ENCODE assay signal across 30 mouse cellular contexts in the genomic region with DNA sequence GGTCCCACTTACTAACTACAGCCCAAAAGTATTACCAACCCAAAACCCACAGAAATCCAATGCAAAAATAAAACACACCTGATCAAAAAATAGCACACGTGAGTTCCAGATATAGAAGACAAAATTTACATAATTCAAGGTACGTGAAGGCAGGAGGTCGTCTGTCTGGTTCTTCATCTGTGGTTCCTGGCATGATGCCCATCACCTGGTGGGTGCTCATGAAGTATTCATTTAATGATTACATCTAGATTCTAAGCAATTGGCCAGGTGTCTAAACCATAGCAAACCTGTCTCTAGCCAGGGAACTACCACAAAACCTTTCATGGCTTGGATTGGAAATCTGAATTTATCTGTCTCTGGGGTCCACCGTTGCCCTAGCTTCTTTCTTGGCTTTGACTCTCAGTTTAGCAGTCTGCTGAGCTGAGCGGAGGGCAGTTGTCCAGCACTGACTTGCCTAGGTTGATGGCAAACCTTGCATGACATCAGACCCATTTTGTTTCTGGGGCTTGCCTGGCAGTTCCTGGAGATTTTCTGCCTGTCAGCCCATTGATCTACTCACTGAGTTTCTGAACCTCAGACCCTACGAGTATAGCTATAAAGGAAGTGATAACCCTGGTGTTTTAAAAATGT.
DNase-seq lines count a peak whose midpoint lies in the region; ATAC-seq and TF ChIP-seq lines count a peak whose summit lies in the region.
"Had no signal": no experiment of that assay in that cellular context is flagged by ENCODE, and none has a peak within 500 bp of the region (broad histone marks: within the 10 kb centered on the region; RNA-seq: fewer than 3 reads in every experiment).

No protein-coding gene starts in this region.

- no peak for TF ChIP-seq CTCF in midbrain, postnatal 0 days (IDR thresholded peaks at IDR 0.05)
- TF ChIP-seq CTCF in brain, embryonic 14.5 days (IDR thresholded peaks at IDR 0.05; ENCODE audit: borderline replicate concordance, extremely low read depth, insufficient read depth, insufficient read length), result no peak

- ATAC-seq in midbrain, postnatal 0 days (ENCODE audit: low FRiP score), result no peak
- no peak for ATAC-seq in midbrain, embryonic 16.5 days
- no peak for ATAC-seq in erythroblast, adult 5-6 weeks (replicated peaks; ENCODE audit: low FRiP score, poor library complexity, severe bottlenecking)
- ATAC-seq: forebrain, embryonic 15.5 days had no signal

- no peaks in the 10 kb centered on the region for H3K27me3 ChIP-seq in midbrain, postnatal 0 days (ENCODE audit: insufficient read depth, low read length)
- H3K27me3 ChIP-seq in midbrain, embryonic 16.5 days (ENCODE audit: control insufficient read depth, insufficient read depth, low read depth, low read length), result no peaks in the 10 kb centered on the region
- H3K27me3 ChIP-seq in splenic B cell, adult 2 months (ENCODE audit: control insufficient read depth, insufficient read depth, low read length, poor library complexity, severe bottlenecking), result no peaks in the 10 kb centered on the region
- H3K27me3 ChIP-seq: forebrain, embryonic 15.5 days; heart, embryonic 12.5 days had no signal

- no peak for TF ChIP-seq POLR2A in brain, embryonic 14.5 days (IDR thresholded peaks at IDR 0.05; ENCODE audit: borderline replicate concordance, extremely low read depth, insufficient read depth, insufficient read length, poor library complexity, severe bottlenecking)

- no peak overlapping the region for H3K4me3 ChIP-seq in midbrain, postnatal 0 days (ENCODE audit: low read depth, low read length)
- H3K4me3 ChIP-seq in midbrain, embryonic 16.5 days (ENCODE audit: low read depth, low read length), result no peak overlapping the region
- H3K4me3 ChIP-seq: forebrain, embryonic 10.5 days; forebrain, embryonic 15.5 days; gastrocnemius, adult 2 months; heart, adult 2 months; heart, embryonic 12.5 days had no signal

- no peak overlapping the region for H3K4me2 ChIP-seq in midbrain, postnatal 0 days (ENCODE audit: low read depth, low read length, poor library complexity, severe bottlenecking)
- H3K4me2 ChIP-seq in midbrain, embryonic 16.5 days (ENCODE audit: low read length), result no peak overlapping the region
- H3K4me2 ChIP-seq: forebrain, embryonic 15.5 days; heart, embryonic 12.5 days; hindbrain, embryonic 14.5 days had no signal

- WGBS in midbrain, postnatal 0 days, result 76% methylated on average over 6 of the region's 6 CpGs
- 82% methylated on average over 6 of the region's 6 CpGs for WGBS in midbrain, embryonic 16.5 days

- H3K4me1 ChIP-seq in midbrain, postnatal 0 days (ENCODE audit: insufficient read depth, low read length), result no peaks in the 10 kb centered on the region
- no peaks in the 10 kb centered on the region for H3K4me1 ChIP-seq in midbrain, embryonic 16.5 days (ENCODE audit: control insufficient read depth, insufficient read depth, low read length)
- H3K4me1 ChIP-seq: forebrain, embryonic 15.5 days had no signal

- no peaks in the 10 kb centered on the region for H3K9me3 ChIP-seq in midbrain, postnatal 0 days (ENCODE audit: low read length)
- H3K9me3 ChIP-seq in midbrain, embryonic 16.5 days (replicated peaks; ENCODE audit: control insufficient read depth, low read length, poor library complexity, severe bottlenecking), result no peaks in the 10 kb centered on the region
- H3K9me3 ChIP-seq: forebrain, embryonic 10.5 days; forebrain, embryonic 15.5 days; G1E; heart, embryonic 12.5 days had no signal

- H3K9ac ChIP-seq in midbrain, postnatal 0 days (replicated peaks; ENCODE audit: low read length, poor library complexity, severe bottlenecking), result no peak overlapping the region
- no peak overlapping the region for H3K9ac ChIP-seq in midbrain, embryonic 16.5 days (ENCODE audit: low read depth, low read length)
- H3K9ac ChIP-seq: forebrain, embryonic 15.5 days; heart, embryonic 12.5 days; hindbrain, embryonic 14.5 days; liver, embryonic 14.5 days had no signal

- H3K27ac ChIP-seq in midbrain, postnatal 0 days (ENCODE audit: low read depth, low read length), result no peak overlapping the region
- H3K27ac ChIP-seq in midbrain, embryonic 16.5 days (ENCODE audit: low read length), result no peak overlapping the region
- H3K27ac ChIP-seq: forebrain, embryonic 10.5 days; forebrain, embryonic 15.5 days; gastrocnemius, adult 2 months; heart, adult 2 months; hindbrain, embryonic 14.5 days; kidney, postnatal 0 days; liver, embryonic 14.5 days; macrophage; stomach, postnatal 0 days had no signal

- peak; percentile 91 for DNase-seq in cerebellum, postnatal 10 days
- DNase-seq in cerebellum, adult 8-10 months, result no peak
- DNase-seq in midbrain, postnatal 0 days (ENCODE audit: low spot score), result peak; percentile 28
- peak; percentile 31 for DNase-seq in brain, embryonic 14.5 days (ENCODE audit: low read depth)
- peak; percentile 71 for DNase-seq in splenic B cell, adult 2 months (ENCODE audit: low read depth, low spot score)
- DNase-seq: adrenal gland, postnatal 14 days; gastrocnemius, adult 2 months; gastrocnemius, postnatal 36 days; heart, adult 2 months; heart, postnatal 4 days; kidney, adult 2 months; layer of hippocampus, postnatal 36 days; liver; lung, adult 2 months; lung, postnatal 10 days; midbrain, embryonic 14.5 days; right cerebral cortex, adult 18-20 months; thymus, adult 18-20 months; thymus, postnatal 25 days had no signal

- no peaks in the 10 kb centered on the region for H3K36me3 ChIP-seq in midbrain, postnatal 0 days (ENCODE audit: insufficient read depth, low read length)
- H3K36me3 ChIP-seq in midbrain, embryonic 16.5 days (ENCODE audit: control insufficient read depth, insufficient read depth, low read length), result no peaks in the 10 kb centered on the region
- no peaks in the 10 kb centered on the region for H3K36me3 ChIP-seq in splenic B cell, adult 2 months (ENCODE audit: control insufficient read depth, insufficient read depth, low read length, poor library complexity, severe bottlenecking)
- H3K36me3 ChIP-seq: forebrain, embryonic 10.5 days; forebrain, embryonic 15.5 days; G1E; heart, embryonic 12.5 days had no signal
